Mouse (Mus musculus): ENCODE results near the gene Ttc27.

Ttc27 gene

DNA sequence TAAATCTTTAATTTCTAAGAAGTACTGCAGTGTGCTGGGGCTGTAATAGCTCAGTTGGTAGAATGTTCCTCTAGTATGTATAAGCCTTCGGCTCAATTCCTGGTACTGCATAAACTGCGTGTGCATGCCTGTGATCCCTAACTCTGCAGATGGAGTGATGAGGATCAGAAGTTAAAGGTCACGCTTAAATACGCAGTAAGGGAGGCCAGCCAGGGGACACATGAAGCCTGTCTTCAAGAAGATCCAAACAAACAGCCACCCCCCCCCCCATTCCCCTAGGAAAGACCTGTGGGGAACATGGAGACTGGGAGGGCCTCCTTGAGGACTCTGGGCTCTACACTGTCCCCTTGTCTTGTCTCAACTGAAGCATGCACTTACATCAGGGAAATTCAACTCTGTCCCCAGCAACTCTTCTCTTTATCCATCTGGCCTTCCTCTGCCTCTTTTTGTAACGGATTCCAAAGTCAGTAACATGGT, 36.1 kb downstream of the Ttc27 start:
- DNase-seq = no peak

DNA sequence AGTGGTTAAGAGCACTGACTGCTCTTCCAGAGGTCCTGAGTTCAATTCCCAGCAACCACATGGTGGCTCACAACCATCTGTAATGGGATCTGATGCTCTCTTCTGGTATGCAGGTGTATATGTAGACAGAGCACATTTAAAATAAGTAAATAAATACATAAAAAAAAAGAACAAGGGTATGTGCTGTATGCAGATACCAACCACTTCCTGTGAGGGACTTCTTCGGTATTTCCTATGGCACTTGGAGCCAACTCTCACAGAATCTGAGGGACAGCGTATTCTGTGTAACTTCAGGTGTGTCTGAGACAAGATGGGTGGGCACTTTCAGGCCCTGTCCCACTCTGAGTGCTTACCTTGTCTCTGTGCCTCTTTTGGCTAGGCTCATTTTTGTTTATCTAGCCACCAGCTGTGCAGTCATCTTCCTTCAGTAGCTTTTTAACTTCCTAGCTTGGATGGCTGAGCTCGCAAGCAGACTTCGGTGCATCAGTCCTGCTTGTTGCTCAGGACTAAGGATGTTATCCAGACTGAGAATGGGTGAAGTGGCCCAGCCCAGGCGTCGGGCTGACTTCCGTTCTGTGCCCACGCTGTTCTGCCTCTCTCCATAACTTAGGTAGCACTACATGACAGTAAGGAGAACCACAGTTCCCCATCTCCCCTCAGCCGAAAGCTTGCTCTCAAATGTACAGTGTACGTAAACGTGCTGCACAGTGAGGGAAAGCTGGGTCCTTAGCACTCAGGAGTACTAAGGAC, 37.0 kb downstream of the Ttc27 start:
- no peak for DNase-seq

DNA sequence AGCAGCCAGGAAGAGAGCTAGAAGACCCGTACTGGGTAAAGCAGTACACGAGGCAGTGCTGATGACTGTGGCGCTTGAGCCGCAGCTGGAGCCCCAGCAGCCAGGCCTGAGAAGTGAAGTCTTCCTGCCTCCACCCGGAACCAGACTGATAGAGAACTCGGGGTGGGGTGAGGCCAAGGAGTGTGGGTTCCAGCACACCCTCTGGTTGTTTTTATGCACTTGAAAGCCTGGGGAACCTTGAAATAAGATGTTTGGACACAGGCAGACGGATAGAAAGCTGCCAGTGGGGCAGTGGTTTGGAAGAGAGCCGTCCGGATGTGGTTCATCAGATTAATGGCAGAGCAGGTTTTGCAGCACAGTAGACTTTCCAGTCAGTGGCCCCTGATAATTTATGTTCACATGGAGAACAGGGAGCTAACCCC, 51.9 kb downstream of the Ttc27 start:
- peak; percentile 21 for DNase-seq

DNA sequence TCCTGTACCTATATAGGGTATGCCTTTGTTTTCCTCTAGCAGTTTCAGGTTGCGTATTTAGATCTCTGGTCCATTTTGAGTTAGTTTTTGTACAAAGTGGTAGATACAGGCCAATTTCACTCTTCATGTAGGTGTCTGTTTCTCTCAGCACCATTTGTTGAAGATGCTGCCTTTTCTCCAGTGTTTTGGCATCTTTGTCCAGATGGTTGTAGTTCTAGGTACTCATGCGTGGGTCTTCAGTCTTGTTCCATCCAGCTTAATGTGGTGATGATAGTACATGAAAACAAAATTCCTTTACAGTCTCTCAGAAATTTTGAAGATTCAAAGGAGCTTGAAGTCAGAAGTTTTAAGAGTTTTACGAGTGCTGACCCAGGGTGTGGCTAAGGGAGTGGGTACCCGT, 54.8 kb downstream of the Ttc27 start:
- no peak for DNase-seq

DNA sequence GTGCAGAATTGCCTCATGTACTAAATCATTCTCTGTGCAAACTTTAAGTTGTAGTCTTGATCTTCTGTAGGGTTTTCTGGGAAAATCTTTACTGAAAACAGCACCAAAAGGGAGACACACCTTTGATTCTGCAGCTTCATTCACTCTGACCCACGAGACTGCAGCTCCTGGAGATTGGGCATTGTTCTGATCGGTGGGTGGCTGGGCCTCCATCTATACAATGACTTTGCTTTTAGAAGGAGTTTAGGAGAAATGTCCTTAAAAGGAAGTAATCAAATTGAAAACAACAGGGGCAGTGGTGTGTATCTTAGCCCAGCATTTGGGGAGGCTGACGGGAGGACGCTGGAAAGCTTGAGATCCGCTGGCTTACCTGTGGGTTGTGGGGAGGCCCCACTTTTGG, 56.0 kb downstream of the Ttc27 start:
- no peak for DNase-seq

DNA sequence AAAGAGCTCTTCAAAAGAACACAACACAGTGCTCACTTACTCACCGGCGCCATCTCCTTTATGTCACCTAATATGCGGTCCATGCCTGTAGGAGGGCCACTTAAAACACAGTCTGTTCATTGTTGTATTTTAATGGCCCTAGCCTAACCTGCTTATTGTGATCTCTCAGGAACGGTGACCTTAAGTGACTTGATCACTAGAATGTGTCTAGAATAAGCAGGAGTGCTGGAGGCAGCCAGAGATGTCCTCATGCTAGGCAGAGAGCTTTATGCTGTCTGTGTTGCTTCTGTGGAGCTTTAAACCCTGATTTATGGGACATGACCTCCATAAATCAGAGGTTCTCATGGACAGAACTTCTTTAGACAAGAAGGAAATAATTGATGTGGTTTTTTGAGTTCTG, 62.6 kb downstream of the Ttc27 start:
- no peak for DNase-seq

DNA sequence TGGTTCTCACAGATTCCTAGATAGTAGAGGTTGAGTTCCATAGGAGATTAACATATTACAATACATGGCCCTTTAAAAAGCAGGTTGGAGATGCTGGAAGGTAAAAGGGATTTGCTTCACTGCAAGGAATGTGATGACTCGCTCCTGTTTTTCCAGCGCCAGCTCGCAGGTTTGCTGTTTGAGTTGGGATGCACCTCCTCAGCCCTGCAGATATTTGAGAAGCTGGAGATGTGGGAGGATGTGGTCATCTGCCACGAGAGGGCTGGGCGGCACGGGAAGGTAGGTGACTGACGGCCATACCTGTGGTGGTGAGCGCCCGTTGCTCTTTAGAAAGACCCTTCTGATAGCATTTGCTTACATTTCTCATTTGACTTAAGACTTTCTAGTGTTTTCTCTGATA, 63.1 kb downstream of the Ttc27 start:
- no peak for DNase-seq

DNA sequence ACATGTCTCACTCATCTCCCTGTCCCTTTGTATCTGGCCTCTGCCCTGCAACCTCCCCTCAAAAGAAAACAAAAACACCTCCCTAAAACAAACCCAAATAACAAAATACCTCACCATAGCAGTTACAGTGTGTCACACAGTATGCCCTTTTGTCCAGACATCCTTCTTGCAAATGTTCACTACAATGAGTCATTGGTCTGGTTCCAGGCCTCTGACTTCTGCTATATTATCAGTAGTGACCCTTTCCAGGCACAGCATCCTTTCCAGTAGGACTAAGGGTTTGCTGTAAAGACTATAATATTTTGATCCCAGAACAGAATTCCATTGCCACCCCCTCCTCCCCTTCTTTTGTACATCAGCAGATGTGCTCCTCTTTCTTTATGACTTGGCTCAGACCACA, 64.4 kb downstream of the Ttc27 start:
- DNase-seq = no peak

DNA sequence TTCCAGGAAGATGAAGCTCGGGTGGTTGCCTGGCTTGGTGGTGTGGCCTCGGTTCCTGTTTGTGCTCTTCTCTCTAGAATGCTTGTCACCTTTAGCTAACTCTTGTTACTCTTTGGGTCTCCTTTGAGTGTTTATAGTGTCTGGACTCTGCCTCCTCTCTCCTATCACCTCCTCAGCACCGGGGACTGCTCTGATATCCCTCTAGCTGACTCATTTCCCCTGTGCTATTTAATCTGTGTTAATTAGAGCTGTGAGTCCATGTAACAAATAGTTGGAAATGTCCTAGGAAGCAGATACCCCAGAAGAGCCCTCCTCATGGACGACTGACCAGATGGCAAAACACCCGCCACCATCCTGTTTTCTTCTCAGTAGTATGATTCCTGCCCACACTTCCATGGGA, 68.1 kb downstream of the Ttc27 start:
- DNase-seq = no peak

DNA sequence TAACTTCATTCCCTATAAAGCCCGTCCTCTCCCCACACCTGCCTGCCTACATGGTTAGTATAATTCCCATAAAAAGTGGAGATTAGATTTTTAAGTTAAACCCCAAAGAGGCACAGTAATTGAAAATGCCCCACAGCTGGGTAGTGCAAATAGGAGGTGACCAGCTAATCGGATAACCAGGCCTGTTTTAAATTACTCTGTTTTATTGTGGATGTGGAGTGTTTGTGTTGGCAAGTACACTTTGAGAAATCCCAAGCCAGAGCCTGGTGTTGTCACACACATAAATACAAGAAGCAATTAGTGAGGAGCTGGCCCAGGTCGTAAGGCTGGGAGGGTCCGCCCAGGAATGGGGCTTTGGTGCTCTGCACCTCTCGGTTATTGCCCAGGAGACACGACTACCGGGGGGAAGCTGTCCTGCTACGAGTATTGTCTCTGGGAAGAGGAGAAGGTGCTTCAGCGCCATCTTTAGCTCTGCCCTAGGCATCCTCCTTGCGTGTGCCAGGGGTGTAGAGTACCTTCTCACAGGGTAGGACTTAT, 68.7 kb downstream of the Ttc27 start:
- no peak for DNase-seq

DNA sequence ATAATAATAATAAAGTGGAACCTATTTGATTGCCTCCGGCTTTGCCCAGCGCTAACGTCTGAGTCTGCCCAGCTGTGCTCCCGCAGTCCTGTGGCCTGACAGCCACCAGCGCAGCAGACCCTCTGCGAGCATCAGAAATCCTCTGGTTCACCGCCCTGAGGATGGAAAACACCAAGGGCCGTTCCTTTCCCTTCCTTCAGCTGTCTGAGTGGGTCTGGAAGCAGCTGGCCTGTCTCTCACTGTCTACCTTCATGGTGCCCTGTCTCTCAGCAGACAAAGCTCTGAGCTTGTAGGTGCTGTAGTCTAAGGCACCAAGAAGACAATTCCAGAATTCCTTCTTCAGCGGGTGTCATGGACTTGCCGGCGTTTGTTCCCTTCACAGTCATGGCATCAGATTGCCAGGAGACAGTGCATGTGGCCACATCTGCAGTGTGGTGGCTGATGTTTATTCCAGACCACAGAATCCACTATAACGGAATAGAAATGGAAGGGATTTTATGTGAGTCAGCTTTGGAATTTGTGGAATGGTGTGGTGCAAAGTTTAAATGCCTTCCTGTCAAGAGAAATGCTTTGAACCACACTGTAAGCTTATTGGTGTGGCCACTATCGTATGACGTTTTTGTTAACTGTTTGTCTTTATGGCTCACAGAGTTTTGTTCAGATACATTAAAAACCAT, 78.6 kb downstream of the Ttc27 start:
- DNase-seq = peak; percentile 19

DNA sequence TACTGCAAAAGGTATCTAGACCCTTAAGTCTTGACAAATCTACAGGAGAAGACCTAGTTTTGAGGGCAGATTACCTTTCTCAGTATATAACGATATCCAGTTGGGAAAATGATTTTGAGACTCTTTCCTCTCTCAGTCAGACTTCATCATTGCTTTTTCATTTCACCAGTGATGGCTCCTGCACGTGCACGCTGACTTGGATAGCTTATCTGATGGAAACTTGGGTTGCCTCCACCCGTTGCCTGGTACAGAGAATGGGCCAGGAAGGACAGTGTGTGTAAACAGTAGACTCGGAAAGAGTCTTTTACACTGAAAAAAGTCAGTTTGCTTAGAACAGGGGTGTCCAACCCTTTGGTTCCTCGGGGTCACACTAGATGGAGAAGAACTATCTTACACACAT, 82.3 kb downstream of the Ttc27 start:
- DNase-seq = no peak

DNA sequence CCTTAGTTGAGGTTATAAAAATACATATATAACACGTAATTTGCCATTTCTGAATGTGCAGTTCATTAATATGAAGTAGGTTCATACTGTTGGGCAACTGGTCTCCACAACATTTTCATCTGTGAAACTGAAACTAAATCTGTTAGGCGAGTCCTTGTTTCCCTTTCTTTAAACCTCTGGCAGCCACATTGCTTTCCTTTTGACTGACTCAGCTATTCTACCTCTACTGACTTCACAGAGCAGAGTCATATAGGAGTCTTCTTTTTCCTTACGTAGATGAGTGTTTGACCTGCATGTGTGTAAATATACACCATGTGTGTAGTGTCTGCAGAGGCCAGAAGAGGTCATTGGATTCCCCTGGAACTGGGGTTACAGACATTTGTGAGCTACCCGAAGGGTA, 85.2 kb downstream of the Ttc27 start:
- no peak for DNase-seq

DNA sequence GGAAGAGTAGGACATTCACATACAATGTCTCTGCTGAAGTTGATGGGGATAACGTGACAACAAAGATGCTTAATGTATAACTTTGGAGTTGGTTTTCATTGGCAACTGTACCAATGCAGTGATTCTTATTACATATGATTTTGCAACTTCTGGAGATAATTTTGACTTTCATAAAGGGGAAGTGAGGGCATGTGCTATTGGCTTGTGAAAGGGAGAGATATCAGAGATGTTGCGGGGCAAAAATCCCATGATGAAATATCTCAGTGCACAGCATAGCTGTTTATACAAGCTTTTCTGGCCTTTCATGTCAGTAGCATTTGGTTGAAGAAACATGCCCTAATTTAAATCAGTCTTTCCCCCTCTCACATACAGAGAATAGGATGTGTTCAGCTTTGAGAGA, 86.3 kb downstream of the Ttc27 start:
- DNase-seq = no peak

DNA sequence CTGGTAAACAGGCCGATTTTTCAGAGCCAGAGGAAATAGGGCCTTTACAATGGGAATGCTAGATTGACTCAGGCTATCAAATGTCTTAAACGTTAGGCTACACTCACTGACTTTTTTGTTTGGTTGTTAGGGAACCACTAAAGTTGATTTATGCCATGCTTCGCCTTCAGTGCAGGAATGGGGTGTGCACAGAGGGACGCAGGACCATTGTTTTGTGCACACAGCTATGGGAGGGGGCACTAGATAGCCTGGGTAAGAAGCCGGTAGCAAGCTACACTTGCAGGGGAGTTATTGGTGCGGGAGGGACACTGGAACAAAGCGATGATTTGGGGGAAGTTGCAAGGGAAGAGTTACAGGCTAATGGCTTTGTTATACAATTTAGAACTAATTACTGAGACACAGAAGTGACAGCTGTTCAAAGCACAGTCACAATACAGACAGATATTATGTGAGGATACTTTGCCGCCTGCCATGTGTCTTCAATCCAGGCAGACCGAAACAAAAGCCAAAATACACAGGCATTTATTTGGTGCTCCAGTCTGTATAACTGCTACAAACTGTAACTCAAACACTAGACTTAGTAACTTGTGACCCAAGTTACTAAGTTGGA, 86.9 kb downstream of the Ttc27 start:
- no peak for DNase-seq

DNA sequence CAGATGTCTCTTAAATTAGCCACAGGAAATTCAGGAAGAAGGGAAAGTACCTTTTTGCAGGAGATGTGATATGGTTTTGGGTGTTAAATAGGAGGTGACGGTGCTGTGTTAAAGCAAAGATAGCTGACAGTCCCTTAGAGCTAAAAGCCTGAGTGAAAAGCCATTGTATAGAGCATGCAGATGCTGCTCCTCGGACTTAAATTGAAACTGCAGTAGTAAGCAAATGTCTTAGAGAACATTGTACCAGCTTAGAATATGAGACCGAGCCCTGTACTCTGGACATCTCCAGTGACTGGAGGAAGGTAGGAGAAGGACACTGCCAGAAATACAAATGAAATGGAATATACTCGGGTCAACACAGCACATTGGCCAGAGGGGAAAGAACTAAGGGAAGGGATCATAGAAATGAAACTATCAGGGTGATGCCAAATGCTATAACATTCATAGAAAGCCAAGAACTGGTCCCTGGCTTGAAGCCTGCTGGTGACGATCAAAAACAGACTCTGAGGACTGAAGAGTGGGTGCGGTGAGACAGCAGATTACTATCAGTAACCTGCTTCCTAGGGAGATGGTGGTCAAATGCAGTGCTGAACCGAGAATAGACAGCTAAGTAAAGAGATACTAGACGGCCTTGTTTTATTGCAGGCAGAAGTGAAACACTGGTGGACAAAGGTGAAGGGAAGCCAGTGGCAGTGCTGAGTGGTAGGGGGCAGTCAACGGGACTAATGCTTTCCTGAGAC, 90.1 kb downstream of the Ttc27 start:
- no peak for DNase-seq

DNA sequence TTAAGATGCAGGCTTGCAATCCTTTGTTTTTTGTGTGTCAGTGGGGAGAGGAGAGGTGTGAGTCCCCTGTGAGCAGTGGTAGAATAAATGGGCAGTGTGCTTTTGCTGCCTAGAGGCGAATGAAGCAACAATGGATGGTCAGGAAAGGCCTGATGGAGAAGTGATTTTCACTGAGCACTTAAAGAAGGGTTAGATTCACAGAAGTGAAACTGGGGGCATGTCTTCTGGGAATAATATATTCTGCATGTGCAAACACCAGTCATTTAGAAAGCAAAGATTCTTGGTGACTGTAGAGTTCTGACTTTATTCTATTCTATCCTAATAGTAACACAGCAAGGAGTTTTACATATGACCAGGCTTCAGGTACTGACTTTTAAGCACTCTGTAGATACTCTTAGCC, 90.8 kb downstream of the Ttc27 start:
- no peak for DNase-seq

DNA sequence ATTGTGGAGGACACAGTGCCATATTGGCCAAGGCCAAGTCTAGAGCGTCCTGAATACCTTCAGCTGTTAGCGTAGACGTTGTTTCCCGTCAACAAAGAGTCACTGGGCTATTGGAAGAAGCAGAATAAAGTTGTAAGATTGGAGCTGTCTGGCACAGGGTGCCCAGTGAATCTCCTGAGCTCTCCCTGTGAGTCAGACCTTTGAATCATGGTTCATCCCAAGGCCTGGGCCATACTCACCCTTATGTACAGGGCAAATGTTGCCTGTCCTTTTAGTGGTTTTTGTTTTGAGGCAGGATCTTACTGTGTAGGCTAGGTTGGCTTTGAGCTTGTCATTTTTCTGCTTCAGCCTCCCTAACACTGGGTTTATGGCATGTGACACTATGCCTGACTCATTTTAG, 91.4 kb downstream of the Ttc27 start:
- no peak for DNase-seq

DNA sequence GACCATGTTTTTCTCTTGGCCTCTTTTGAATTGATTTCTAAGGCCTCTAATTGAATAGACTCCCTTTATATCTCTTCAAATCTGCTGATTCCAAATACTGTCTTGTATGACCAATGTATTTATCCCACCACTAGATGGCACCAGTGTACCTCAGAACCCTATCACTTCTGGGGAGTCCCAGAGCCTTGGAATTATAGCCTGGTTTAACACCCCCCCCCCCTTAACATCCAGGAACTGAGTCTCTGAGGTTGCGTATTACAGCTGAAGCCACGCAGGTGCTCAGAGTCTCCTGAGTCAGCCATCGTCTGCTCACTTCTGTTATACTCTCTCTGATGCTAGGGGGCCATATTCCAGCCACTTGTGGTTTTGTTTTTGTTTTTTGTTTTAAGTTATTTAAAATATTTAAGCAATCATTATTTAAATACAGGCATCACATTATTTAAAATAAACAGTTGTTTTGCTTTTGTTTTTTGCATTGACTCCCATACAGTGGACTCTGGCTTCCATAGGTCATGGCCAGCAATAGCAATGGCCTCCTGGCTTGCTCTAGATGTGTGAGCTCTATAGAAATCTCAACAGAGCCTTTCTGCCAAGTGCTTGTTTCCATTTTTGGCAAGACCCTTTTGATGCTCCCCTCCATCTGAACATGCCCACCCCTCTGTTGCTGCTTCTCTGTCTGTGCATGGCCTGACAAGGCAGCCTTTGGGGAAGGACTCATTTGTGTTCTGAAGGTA, 93.5 kb downstream of the Ttc27 start:
- peak; percentile 54 for DNase-seq

DNA sequence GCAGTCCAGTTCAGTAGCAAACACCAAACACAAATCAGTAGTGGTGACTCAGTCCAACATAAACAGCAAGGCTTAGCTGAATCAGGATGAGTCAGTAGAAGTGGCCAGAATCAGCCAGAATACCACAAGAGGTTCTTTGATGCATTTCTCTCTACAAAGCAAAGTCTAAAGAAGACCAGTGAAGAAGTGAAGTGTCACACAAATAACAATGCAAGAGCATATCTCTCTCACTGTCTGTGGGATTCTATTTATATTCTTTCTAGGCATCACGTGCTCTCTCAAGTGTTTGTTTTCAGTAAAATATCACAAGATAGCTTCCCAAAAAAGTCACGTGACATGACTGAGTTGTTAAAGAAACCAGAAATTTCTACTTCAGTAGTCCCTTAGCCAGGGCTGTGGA, 102.2 kb downstream of the Ttc27 start:
- no peak for DNase-seq

DNA sequence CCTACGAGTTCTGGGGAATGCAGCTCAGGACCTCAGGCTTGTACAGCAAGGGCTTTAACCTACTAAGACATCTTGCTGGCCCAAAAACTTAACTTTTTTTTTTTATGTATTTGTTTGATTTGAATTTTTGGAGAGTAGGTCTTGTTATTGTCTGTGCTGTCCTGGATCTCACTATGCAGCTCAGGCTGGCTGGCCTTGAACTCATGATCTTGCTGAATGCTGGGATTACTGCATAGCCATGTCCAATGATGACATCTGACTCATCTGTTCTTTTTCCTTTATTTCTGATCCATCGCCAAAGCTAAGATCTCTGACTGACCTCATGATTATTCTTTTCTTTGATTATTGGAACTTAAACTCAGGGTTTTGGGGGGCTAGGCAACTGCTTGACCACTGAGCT, 113.3 kb downstream of the Ttc27 start:
- DNase-seq = no peak

DNA sequence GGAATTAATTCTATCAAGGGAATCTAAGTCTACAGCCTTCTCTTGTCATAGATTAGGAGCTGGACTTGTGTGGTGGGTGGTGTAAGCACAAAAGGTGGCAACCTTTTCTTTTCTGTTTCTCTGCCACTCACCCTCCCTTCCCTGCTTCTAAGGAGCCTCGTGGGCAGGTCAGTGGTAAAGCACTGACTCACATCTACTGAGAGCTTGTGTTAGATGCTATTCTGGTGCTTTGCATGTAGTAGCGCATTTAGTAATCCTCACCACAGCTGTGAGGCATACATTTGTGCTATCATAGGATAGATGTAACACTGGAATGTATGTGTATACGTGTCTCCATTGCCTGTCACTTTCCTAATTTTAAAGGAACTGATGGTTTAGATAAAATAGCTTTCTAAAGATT, 124.2 kb downstream of the Ttc27 start:
- DNase-seq = no peak

DNA sequence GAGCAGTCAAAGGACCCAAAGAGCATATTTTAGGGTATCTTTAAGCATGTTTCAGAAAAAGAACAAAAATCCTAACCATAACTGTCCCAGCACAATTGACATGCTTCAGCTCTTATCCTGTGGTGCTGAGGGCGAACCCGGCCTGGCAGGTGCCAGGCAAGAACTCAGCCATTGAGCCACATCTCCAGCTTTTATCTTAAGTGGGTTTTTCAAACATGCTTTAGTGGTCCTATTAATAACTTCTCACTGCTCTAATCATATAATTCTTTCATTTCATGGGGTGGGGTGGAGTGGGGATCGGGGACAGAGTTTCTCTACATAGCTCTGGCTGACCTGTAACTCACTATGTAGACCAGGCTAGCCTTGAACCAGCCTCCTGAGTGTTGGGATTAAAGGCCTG, 125.1 kb downstream of the Ttc27 start:
- DNase-seq = no peak
